ENCODE assay signal across 8 mouse cellular contexts in the genomic region with DNA sequence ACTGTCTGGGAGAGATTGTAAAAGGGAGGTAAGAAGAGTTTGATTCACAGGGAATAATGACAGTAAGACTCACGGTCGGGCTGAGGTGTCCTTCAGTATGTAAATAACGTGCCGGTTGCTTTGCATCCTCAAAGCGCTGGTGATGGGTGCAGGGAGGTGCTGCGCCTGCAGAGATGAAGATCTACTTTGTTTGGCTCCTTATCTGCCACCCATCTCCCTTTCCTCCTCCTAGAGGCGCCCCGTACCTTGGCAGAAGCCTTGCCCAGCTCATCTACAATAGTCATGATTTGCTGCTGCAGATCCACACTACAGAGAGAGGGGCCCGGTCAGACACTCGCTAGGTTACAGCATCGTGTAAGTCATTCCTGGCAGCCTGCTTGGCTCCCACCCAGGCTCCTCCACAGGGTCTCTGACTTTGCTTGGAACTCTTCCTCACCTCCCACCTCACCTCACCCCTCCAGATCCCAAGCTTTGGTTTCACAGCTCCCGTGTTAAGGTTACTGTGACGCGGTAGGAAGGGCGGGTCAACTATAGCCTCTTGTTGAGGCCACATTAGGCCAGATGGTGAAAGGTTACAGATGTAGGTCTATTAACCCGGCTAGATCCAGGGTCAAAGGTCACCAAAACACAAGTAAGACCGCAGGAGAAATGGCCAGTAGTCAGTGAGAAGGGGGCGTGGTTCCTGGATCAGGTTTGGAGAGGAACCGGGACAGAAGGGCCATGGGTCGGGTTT. TPM values are rescaled to one million over a fixed set of nuclear protein-coding genes. Genes with fewer than 3 reads are reported as not detected.
DNase-seq lines count a peak whose midpoint lies in the region; ATAC-seq and TF ChIP-seq lines count a peak whose summit lies in the region.

No protein-coding gene starts in this region.

- H3K9me3 ChIP-seq in kidney, embryonic 15.5 days (replicated peaks) = no peaks in the 10 kb centered on the region
- H3K9me3 ChIP-seq in forebrain, embryonic 16.5 days (ENCODE audit: control insufficient read depth, low read length) = no peaks in the 10 kb centered on the region
- no peaks in the 10 kb centered on the region for H3K9me3 ChIP-seq in liver, postnatal 0 days (ENCODE audit: low read length)

- peak overlapping the region; percentile 82 for H3K27ac ChIP-seq in kidney, embryonic 15.5 days
- peak overlapping the region; percentile 92 for H3K27ac ChIP-seq in forebrain, embryonic 16.5 days (ENCODE audit: low read length)
- H3K27ac ChIP-seq in liver, postnatal 0 days (ENCODE audit: low read depth) = peak overlapping the region; percentile 84

- no peak for DNase-seq in kidney, adult 9 months
- no peak for DNase-seq in liver, postnatal 0 days
- no peak for DNase-seq in Muller cell, postnatal 12 days (ENCODE audit: inconsistent ontology term)
- no peak for DNase-seq in right cerebral cortex, postnatal 4 days
- no peak for DNase-seq in thymus, adult 18-20 months

- peak; percentile 53 for ATAC-seq in kidney, embryonic 15.5 days (replicated peaks; ENCODE audit: low FRiP score)
- peak; percentile 16 for ATAC-seq in activated CD4-positive, CD25-positive, alpha-beta regulatory T cell, adult 4 months
- ATAC-seq in forebrain, embryonic 16.5 days = peak; percentile 32
- peak; percentile 83 for ATAC-seq in liver, postnatal 0 days

- TF ChIP-seq CTCF in liver, postnatal 0 days (IDR thresholded peaks at IDR 0.05; ENCODE audit: low read depth) = no peak

- 16% methylated on average over 20 of the region's 20 CpGs for WGBS in kidney, embryonic 15.5 days
- WGBS in forebrain, embryonic 16.5 days = 23% methylated on average over 20 of the region's 20 CpGs
- WGBS in liver, postnatal 0 days (ENCODE audit: insufficient replicate concordance) = 22% methylated on average over 20 of the region's 20 CpGs

- peak overlapping the region; percentile 61 for H3K9ac ChIP-seq in kidney, embryonic 15.5 days
- peak overlapping the region; percentile 90 for H3K9ac ChIP-seq in forebrain, embryonic 16.5 days (replicated peaks; ENCODE audit: low read depth, low read length)
- H3K9ac ChIP-seq in liver, postnatal 0 days (replicated peaks) = peak overlapping the region; percentile 46

- TF ChIP-seq EP300 in liver, postnatal 0 days (IDR thresholded peaks at IDR 0.05; ENCODE audit: low read depth) = no peak; the same call in 1 of the 2 replicates

- H3K4me2 ChIP-seq in kidney, embryonic 15.5 days = peak overlapping the region; percentile 77
- peak overlapping the region; percentile 77 for H3K4me2 ChIP-seq in forebrain, embryonic 16.5 days (ENCODE audit: low read length)
- peak overlapping the region; percentile 72 for H3K4me2 ChIP-seq in liver, postnatal 0 days (ENCODE audit: low read depth, low read length)

- H3K27me3 ChIP-seq in kidney, embryonic 15.5 days = no peaks in the 10 kb centered on the region
- H3K27me3 ChIP-seq in forebrain, embryonic 16.5 days (replicated peaks; ENCODE audit: control insufficient read depth, insufficient read depth, low read length) = no peaks in the 10 kb centered on the region
- no peaks in the 10 kb centered on the region for H3K27me3 ChIP-seq in liver, postnatal 0 days (ENCODE audit: insufficient read depth, low read length)

- peaks cover 79% of the 10 kb centered on the region for H3K36me3 ChIP-seq in kidney, embryonic 15.5 days
- H3K36me3 ChIP-seq in forebrain, embryonic 16.5 days (ENCODE audit: control insufficient read depth, insufficient read depth) = peaks cover 3% of the 10 kb centered on the region
- H3K36me3 ChIP-seq in liver, postnatal 0 days (replicated peaks; ENCODE audit: insufficient read depth, low read length) = peaks cover 28% of the 10 kb centered on the region

- H3K4me3 ChIP-seq in kidney, embryonic 15.5 days (replicated peaks) = peak overlapping the region; percentile 81
- peak overlapping the region; percentile 57 for H3K4me3 ChIP-seq in forebrain, embryonic 16.5 days (replicated peaks; ENCODE audit: low read length)
- H3K4me3 ChIP-seq in liver, postnatal 0 days (ENCODE audit: low read depth, low read length) = peak overlapping the region; percentile 62

- H3K4me1 ChIP-seq in kidney, embryonic 15.5 days = peaks cover 18% of the 10 kb centered on the region
- H3K4me1 ChIP-seq in forebrain, embryonic 16.5 days (replicated peaks; ENCODE audit: control insufficient read depth, insufficient read depth, low read length) = peaks cover 18% of the 10 kb centered on the region
- peaks cover 9% of the 10 kb centered on the region for H3K4me1 ChIP-seq in liver, postnatal 0 days (ENCODE audit: insufficient read depth)

RNA-seq across cellular contexts. Expression of a gene that starts 0.5 kb away (rescaled TPM):
- polyA plus RNA-seq in kidney, embryonic 15.5 days (2015; fragmentation: Nextera tagmentation; extraction: Ambion mirVana) = 86.5 and 91.6 TPM in 2 replicates
- 10 to 100 TPM; 11.7 to 14.3 TPM for polyA plus RNA-seq in activated CD4-positive, CD25-positive, alpha-beta regulatory T cell, adult 4 months (2017; shearing (Covaris generic))
- polyA plus RNA-seq in forebrain, embryonic 16.5 days (2015; fragmentation: Nextera tagmentation; extraction: Ambion mirVana) = 423 and 493 TPM in 2 replicates
- polyA plus RNA-seq in liver, postnatal 0 days (2015; fragmentation: Nextera tagmentation; extraction: Ambion mirVana) = 3.4 and 4.8 TPM in 2 replicates

RNA-seq across cellular contexts. Expression of a gene that starts 6.8 kb away (rescaled TPM):
- 88.9 and 89.4 TPM in 2 replicates for polyA plus RNA-seq in kidney, embryonic 15.5 days (2015; fragmentation: Nextera tagmentation; extraction: Ambion mirVana)
- polyA plus RNA-seq in activated CD4-positive, CD25-positive, alpha-beta regulatory T cell, adult 4 months (2017; shearing (Covaris generic)) = 10 to 100 TPM; 42.2 to 50.9 TPM
- 50.8 and 55.6 TPM in 2 replicates for polyA plus RNA-seq in forebrain, embryonic 16.5 days (2015; fragmentation: Nextera tagmentation; extraction: Ambion mirVana)
- 81.2 and 82.4 TPM in 2 replicates for polyA plus RNA-seq in liver, postnatal 0 days (2015; fragmentation: Nextera tagmentation; extraction: Ambion mirVana)

RNA-seq across cellular contexts. Expression of a gene that starts 6.9 kb away (rescaled TPM):
- 47.5 and 47.6 TPM in 2 replicates for polyA plus RNA-seq in kidney, embryonic 15.5 days (2015; fragmentation: Nextera tagmentation; extraction: Ambion mirVana)
- polyA plus RNA-seq in activated CD4-positive, CD25-positive, alpha-beta regulatory T cell, adult 4 months (2017; shearing (Covaris generic)) = 10 to 100 TPM; 42.0 to 57.4 TPM
- 47.0 and 50.7 TPM in 2 replicates for polyA plus RNA-seq in forebrain, embryonic 16.5 days (2015; fragmentation: Nextera tagmentation; extraction: Ambion mirVana)
- polyA plus RNA-seq in liver, postnatal 0 days (2015; fragmentation: Nextera tagmentation; extraction: Ambion mirVana) = 10.0 and 15.9 TPM in 2 replicates

RNA-seq across cellular contexts. Expression of a gene that starts 12.1 kb away (rescaled TPM):
- polyA plus RNA-seq in kidney, embryonic 15.5 days (2015; fragmentation: Nextera tagmentation; extraction: Ambion mirVana) = 31.2 and 34.7 TPM in 2 replicates
- 10 to 100 TPM; 12.4 to 17.5 TPM for polyA plus RNA-seq in activated CD4-positive, CD25-positive, alpha-beta regulatory T cell, adult 4 months (2017; shearing (Covaris generic))
- polyA plus RNA-seq in forebrain, embryonic 16.5 days (2015; fragmentation: Nextera tagmentation; extraction: Ambion mirVana) = 34.5 and 49.5 TPM in 2 replicates
- polyA plus RNA-seq in liver, postnatal 0 days (2015; fragmentation: Nextera tagmentation; extraction: Ambion mirVana) = 15.6 and 16.9 TPM in 2 replicates

RNA-seq across cellular contexts. Expression of a gene that starts 29.7 kb away (rescaled TPM):
- polyA plus RNA-seq in kidney, embryonic 15.5 days (2015; fragmentation: Nextera tagmentation; extraction: Ambion mirVana) = 40.9 and 42.4 TPM in 2 replicates
- polyA plus RNA-seq in activated CD4-positive, CD25-positive, alpha-beta regulatory T cell, adult 4 months (2017; shearing (Covaris generic)) = 10 to 100 TPM; 19.6 to 26.9 TPM
- 40.4 and 42.2 TPM in 2 replicates for polyA plus RNA-seq in forebrain, embryonic 16.5 days (2015; fragmentation: Nextera tagmentation; extraction: Ambion mirVana)
- polyA plus RNA-seq in liver, postnatal 0 days (2015; fragmentation: Nextera tagmentation; extraction: Ambion mirVana) = 14.3 and 15.6 TPM in 2 replicates

Comparison
In these comparisons a context has a peak if more than half of its experiments do, and no peak if none do; other contexts are left out.
1. ATAC-seq: peak in every context shown above with its lines; median percentile 83 in liver, postnatal 0 days; 53 in kidney, embryonic 15.5 days; 32 in forebrain, embryonic 16.5 days; 16 in activated CD4-positive, CD25-positive, alpha-beta regulatory T cell, adult 4 months.